Mouse (Mus musculus) lung, embryonic 14.5 days (tissue): ENCODE measurements around the gene Slc8a3. TPM values are rescaled to one million over a fixed set of nuclear protein-coding genes. Genes with fewer than 3 reads are reported as not detected.

Experiments
- ATAC-seq: fragments of 200-750 bp; cut with Nextera tagmentation; 2 replicates; pipeline ENCODE4 v1.8.0; 2017; ENCODE audit warnings: mild to moderate bottlenecking, moderate TSS enrichment, moderate library complexity; ENCODE audit not compliant: insufficient read depth
- DNase-seq: peaks from one replicate; pipeline ENCODE4 v3.0.0-alpha.2; 2015
- H3K27ac ChIP-seq: fragments of 300-500 bp; sonication (generic); 2 replicates; pipeline ENCODE4 v1.5.1; 2014; ENCODE audit warnings: low read depth, mild to moderate bottlenecking, moderate library complexity
- H3K27me3 ChIP-seq: fragments of 300-500 bp; sonication (generic); 2 replicates; pipeline ENCODE4 v1.6.1; 2014; ENCODE audit warnings: low read length, control low read depth; ENCODE audit not compliant: insufficient read depth
- H3K36me3 ChIP-seq: fragments of 300-500 bp; sonication (generic); 2 replicates; pipeline ENCODE4 v1.6.1; 2014; ENCODE audit warnings: control low read depth; ENCODE audit not compliant: insufficient read depth
- H3K4me1 ChIP-seq: fragments of 300-500 bp; sonication (generic); 2 replicates; pipeline ENCODE4 v1.6.1; 2014; ENCODE audit warnings: antibody characterized with exemption, control low read depth; ENCODE audit not compliant: insufficient read depth
- H3K4me2 ChIP-seq: fragments of 300-500 bp; sonication (generic); 2 replicates; pipeline ENCODE4 v1.6.1; 2014; ENCODE audit warnings: mild to moderate bottlenecking
- H3K4me3 ChIP-seq: fragments of 300-500 bp; sonication (generic); 2 replicates; pipeline ENCODE4 v1.5.1; 2014; ENCODE audit warnings: low read depth, low read length
- H3K9ac ChIP-seq: fragments of 300-500 bp; sonication (generic); 2 replicates; pipeline ENCODE4 v1.6.1; 2014
- H3K9me3 ChIP-seq: fragments of 300-500 bp; sonication (generic); 2 replicates; pipeline ENCODE4 v1.6.1; 2016; ENCODE audit warnings: low read depth, low read length, control low read depth
- CTCF ChIP-seq: IDR thresholded peaks from 2 replicates; pipeline ENCODE4 v1.5.1; 2016; ENCODE audit warnings: antibody characterized with exemption, low read depth
- WGBS: fragments of 180-500 bp; shearing (Covaris S2); extraction: QIAGEN DNeasy Blood & Tissue Kit; methylation state at CpG from one replicate; pipeline ENCODE4 v1.1.7; 2014; 5-methylcytosine and 5-hydroxymethylcytosine counted together
- microRNA-seq: library from miRNA; unstranded; fragments of <30 nt; microRNA quantifications from one replicate; pipeline ENCODE4, GENCODE M21; 2016; ENCODE audit warnings: borderline number of aligned reads
- polyA plus RNA-seq: library from polyadenylated mRNA; unstranded; fragments of >200 nt; fragmentation: Nextera tagmentation; extraction: Ambion mirVana; gene quantifications from 2 replicates; pipeline ENCODE4 v1.2.1, GENCODE M21; 2014

Gene Slc8a3
- polyA plus RNA-seq, 1 experiment from 2014 or later, result 0.50 TPM

- Histone ChIP-seq H3K9me3 (no peaks in the 10 kb centered on the region), H3K27ac (no peak overlapping the region), H3K27me3 (no peaks in the 10 kb centered on the region)
Observed at GRCm38 (mm10) chr12:81155675-81156074, 177.3 kb downstream of the Slc8a3 start.

GRCm38 (mm10) chr12:81152082-81152481, 180.9 kb downstream of the Slc8a3 start:
- Histone ChIP-seq H3K9me3 (no peaks in the 10 kb centered on the region), H3K27ac (no peak overlapping the region), H3K4me3 (no peak overlapping the region), H3K27me3 (no peaks in the 10 kb centered on the region), H3K4me2 (no peak overlapping the region), H3K4me1 (no peaks in the 10 kb centered on the region), H3K9ac (no peak overlapping the region), H3K36me3 (no peaks in the 10 kb centered on the region)
- DNase-seq (no peak), ATAC-seq (no peak)
- no peak for TF ChIP-seq CTCF
- 42% methylated on average over 2 of the region's 2 CpGs for WGBS

More at GRCm38 (mm10) chr12:81155675-81156074, 177.3 kb downstream of the Slc8a3 start:
- Histone ChIP-seq H3K4me1 (no peaks in the 10 kb centered on the region), H3K9ac (no peak overlapping the region), H3K4me3 (no peak overlapping the region), H3K36me3 (no peaks in the 10 kb centered on the region), H3K4me2 (no peak overlapping the region)
- no peak for ATAC-seq
- 55% methylated on average over 6 of the region's 6 CpGs for WGBS
- no peak for TF ChIP-seq CTCF
- DNase-seq, result no peak

GRCm38 (mm10) chr12:81150917-81151316, 182.1 kb downstream of the Slc8a3 start:
- H3K4me3 ChIP-seq, result no peak overlapping the region
- no peak for ATAC-seq
- TF ChIP-seq CTCF, result no peak
- H3K9me3 ChIP-seq, result no peaks in the 10 kb centered on the region
- WGBS, result 76% methylated on average over 5 of the region's 5 CpGs
- H3K4me2 ChIP-seq, result no peak overlapping the region
- no peak overlapping the region for H3K27ac ChIP-seq
- no peak for DNase-seq
- H3K9ac ChIP-seq, result no peak overlapping the region
- H3K4me1 ChIP-seq, result no peaks in the 10 kb centered on the region
- H3K36me3 ChIP-seq, result no peaks in the 10 kb centered on the region
- no peaks in the 10 kb centered on the region for H3K27me3 ChIP-seq

GRCm38 (mm10) chr12:81147956-81148355, 185.0 kb downstream of the Slc8a3 start:
- Histone ChIP-seq H3K9ac (no peak overlapping the region), H3K36me3 (no peaks in the 10 kb centered on the region), H3K27ac (no peak overlapping the region), H3K9me3 (no peaks in the 10 kb centered on the region), H3K27me3 (no peaks in the 10 kb centered on the region), H3K4me1 (no peaks in the 10 kb centered on the region), H3K4me3 (no peak overlapping the region), H3K4me2 (no peak overlapping the region)
- no peak for TF ChIP-seq CTCF
- WGBS, result 91% methylated on average over 6 of the region's 6 CpGs
- DNase-seq (no peak), ATAC-seq (no peak)

Small RNA genes lying within 50 kb of the gene (microRNA-seq; reads per million reads assigned to microRNA genes)
- not detected for gene Mir3067

Other genes starting within 250 kb of the Slc8a3 start
- gene Gm4787, start 46.3 kb upstream of the Slc8a3 start, polyA plus RNA-seq, result 0.14 and 0.43 TPM in 2 replicates
- 0.99 and 1.1 TPM in 2 replicates for gene Adam4, start 88.8 kb upstream of the Slc8a3 start, polyA plus RNA-seq
- gene Cox16, start 151.9 kb upstream of the Slc8a3 start, polyA plus RNA-seq, result 127 and 136 TPM in 2 replicates
- gene Gm20498, start 199.7 kb upstream of the Slc8a3 start, polyA plus RNA-seq, result 29.2 and 30.3 TPM in 2 replicates
- 33.6 and 37.1 TPM in 2 replicates for gene Synj2bp, start 199.7 kb upstream of the Slc8a3 start, polyA plus RNA-seq
- 0.25 and 0.35 TPM in 2 replicates for gene Adam21, start 235.3 kb upstream of the Slc8a3 start, polyA plus RNA-seq